Mouse (Mus musculus) liver, adult 2 months (tissue): Measurements from ENCODE around the gene Gli1.

Experiments used
- CTCF ChIP-seq: fragments of 200-500 bp; IDR thresholded peaks from 2 replicates; pipeline ENCODE4 v1.5.1; 2011; ENCODE audit warnings: low read depth, low read length, control low read depth
- POLR2A ChIP-seq: fragments of 200-500 bp; IDR thresholded peaks from 2 replicates; pipeline ENCODE4 v1.6.1; 2011; ENCODE audit warnings: low read length, control low read depth; ENCODE audit not compliant: insufficient read depth; ENCODE audit errors: extremely low read depth

DNA sequence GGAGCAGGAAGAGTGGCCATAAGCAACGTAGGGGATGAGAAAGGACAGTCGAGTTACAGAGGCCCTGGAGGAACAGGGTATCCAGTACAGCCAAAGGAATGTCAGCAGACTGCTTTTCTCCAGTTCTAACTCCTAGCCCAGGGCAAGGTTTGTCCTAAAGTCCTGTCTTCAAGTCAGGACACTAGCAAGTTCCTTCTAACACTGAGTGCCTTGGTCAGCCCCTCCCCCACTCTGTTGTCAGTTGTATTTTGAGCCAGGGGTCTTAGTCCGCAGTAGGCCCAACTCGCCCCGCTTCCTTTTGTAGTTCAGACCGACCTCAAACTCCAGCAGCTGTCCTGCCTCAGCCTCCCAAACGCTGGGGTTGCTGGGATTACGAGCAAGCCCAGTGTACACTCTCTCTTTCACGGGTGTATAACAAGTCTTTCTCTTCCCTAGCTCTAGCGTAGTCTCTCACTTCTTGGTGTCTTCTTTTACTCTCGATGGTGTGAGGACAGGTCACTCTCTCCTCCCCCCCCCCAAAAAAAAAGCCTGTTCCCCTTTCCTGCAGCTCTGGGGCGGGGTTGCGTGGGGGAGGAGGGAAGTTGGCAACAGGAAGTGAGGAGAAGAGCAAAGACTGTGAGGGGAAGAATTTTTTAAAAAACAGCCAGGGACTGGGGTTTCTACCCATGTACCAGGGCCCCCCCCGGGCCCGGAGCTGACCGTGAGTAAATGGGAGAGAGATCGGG lies 18.5 kb downstream of the Gli1 start:
- TF ChIP-seq CTCF (no peak), POLR2A (no peak)
